Mouse (Mus musculus) liver, embryonic 14.5 days (tissue): Measurements from ENCODE around the gene Mthfd1l.

ENCODE experiments used
- CTCF ChIP-seq: IDR thresholded peaks from 2 replicates; pipeline ENCODE4 v1.5.1; 2016; ENCODE audit warnings: antibody characterized with exemption, low read depth, control low read depth
- EP300 ChIP-seq: IDR thresholded peaks from 2 replicates; pipeline ENCODE4 v1.6.1; 2016; ENCODE audit warnings: antibody characterized with exemption, low read depth

DNA sequence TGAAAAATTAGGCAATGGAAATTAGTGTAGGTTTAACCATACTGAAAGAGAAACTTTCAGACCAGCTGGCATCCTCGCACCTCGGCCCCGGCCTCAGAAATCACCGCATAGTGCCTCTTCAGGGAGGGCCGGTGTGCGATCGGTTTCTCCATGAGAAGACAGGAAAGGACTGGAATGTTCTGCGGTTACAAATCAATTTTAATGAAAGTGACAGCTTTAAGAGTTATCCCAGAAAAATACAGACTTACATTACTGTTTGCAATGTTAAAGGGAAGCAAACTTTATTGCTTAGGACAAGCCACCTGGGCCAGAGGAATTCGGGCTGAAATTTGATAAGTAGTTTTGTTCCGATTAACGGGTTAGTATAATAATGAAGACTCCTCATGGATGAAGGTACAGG lies 65.7 kb downstream of the Mthfd1l start:
- no peak for TF ChIP-seq CTCF
- TF ChIP-seq EP300: no peak
